In genomic region chr11:75919139-75919538, GRCm38 (mm10) we compare ENCODE assay signal across 26 mouse cellular contexts.
"Had no signal": no experiment of that assay in that cellular context is flagged by ENCODE, and none has a peak within 500 bp of the region (broad histone marks: within the 10 kb centered on the region; RNA-seq: fewer than 3 reads in every experiment).

No protein-coding gene starts in this region.

- H3K4me1 ChIP-seq: limb, embryonic 15.5 days; liver, embryonic 13.5 days had no signal

- H3K9ac ChIP-seq: heart, embryonic 13.5 days; heart, embryonic 15.5 days; hindbrain, embryonic 12.5 days; hindbrain, embryonic 14.5 days; intestine, embryonic 15.5 days; limb, embryonic 13.5 days; limb, embryonic 15.5 days; liver, embryonic 13.5 days had no signal

- ATAC-seq: hindbrain, embryonic 16.5 days; inflammation-experienced regulatory T-cells, adult 6 months; intestine, embryonic 15.5 days; intestine, postnatal 0 days had no signal

- DNase-seq: gastrocnemius, postnatal 14 days; gastrocnemius, postnatal 36 days; heart, adult 2 months; heart, postnatal 14 days; heart, postnatal 4 days; kidney, adult 18-20 months; kidney, adult 8-10 months; kidney, postnatal 10 days; kidney, postnatal 25 days; kidney, postnatal 4 days; layer of hippocampus, postnatal 36 days; left cerebral cortex, postnatal 4 days; liver, embryonic 13.5 days had no signal

- H3K36me3 ChIP-seq: heart, embryonic 13.5 days; heart, embryonic 15.5 days; hindbrain, embryonic 10.5 days; hindbrain, embryonic 12.5 days; intestine, embryonic 15.5 days; limb, embryonic 13.5 days; limb, embryonic 15.5 days; liver, embryonic 13.5 days had no signal

- H3K27me3 ChIP-seq: heart, embryonic 13.5 days; heart, embryonic 15.5 days; hindbrain, embryonic 12.5 days; intestine, embryonic 15.5 days; limb, embryonic 13.5 days; limb, embryonic 15.5 days; liver, embryonic 13.5 days had no signal

- H3K4me3 ChIP-seq: heart, adult 2 months; heart, embryonic 13.5 days; heart, embryonic 15.5 days; hindbrain, embryonic 10.5 days; hindbrain, embryonic 12.5 days; intestine, embryonic 15.5 days; layer of hippocampus, adult 2 months; limb, embryonic 13.5 days; limb, embryonic 15.5 days; liver, embryonic 13.5 days had no signal

- H3K27ac ChIP-seq: heart, adult 2 months; heart, embryonic 13.5 days; heart, embryonic 15.5 days; hindbrain, embryonic 10.5 days; hindbrain, embryonic 12.5 days; hindbrain, embryonic 14.5 days; intestine, embryonic 15.5 days; layer of hippocampus, adult 2 months; limb, embryonic 13.5 days; limb, embryonic 15.5 days; liver, embryonic 13.5 days had no signal

- H3K9me3 ChIP-seq: heart, embryonic 13.5 days; heart, embryonic 15.5 days; hindbrain, embryonic 10.5 days; hindbrain, embryonic 12.5 days; intestine, embryonic 15.5 days; limb, embryonic 13.5 days; limb, embryonic 15.5 days; liver, embryonic 13.5 days had no signal

- H3K4me2 ChIP-seq: heart, embryonic 11.5 days; heart, embryonic 13.5 days; heart, embryonic 15.5 days; hindbrain, embryonic 12.5 days; hindbrain, embryonic 14.5 days; intestine, embryonic 15.5 days; limb, embryonic 13.5 days; limb, embryonic 15.5 days; liver, embryonic 13.5 days had no signal
